Mouse (Mus musculus) WW6 (cell line): ENCODE data around the gene Rai14.

Experiments
- DNase-seq: peaks from one replicate; pipeline ENCODE4 v3.0.0-alpha.2; 2013; ENCODE audit warnings: low read depth, low spot score

The Rai14 gene

DNA sequence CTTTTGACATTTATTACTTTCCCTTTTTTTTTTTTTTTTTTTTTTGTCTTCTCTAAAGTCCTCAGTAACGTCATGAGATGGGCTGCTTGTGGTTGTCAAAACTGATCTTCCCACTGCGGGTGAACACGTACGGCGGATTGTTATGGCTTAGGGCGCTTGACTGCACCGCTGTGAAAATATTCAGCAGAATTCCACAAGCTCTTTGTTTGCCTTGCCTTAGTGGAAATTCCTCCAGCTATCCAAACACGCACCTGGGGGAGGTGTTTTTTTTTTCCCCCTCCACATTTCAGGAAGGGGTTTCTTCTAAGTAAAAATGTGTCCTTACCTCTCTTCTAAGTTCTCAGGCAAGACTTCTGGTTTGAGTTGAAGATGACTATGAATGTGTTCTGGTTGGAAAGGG, 6.2 kb upstream of the Rai14 start:
- no peak for DNase-seq

DNA sequence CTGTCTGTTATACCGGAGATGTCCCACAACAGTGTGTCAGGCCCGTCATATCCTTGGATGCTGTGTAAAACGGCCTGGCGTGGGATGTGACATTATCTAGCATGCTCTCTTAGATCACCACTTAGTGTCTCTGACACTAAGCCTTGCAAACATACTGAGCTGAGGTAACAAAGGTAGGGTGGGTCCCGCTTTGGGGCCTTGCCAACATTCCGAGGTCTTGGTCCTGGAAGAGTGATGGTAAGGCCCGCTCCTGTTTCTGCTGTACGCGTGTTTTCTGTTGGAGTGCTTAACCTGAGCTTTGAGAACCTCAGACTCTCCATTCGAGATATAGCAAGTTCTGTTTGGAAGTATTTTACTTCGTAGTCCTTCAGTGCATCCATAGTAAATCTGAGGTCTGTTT, 5.8 kb upstream of the Rai14 start:
- DNase-seq: no peak

DNA sequence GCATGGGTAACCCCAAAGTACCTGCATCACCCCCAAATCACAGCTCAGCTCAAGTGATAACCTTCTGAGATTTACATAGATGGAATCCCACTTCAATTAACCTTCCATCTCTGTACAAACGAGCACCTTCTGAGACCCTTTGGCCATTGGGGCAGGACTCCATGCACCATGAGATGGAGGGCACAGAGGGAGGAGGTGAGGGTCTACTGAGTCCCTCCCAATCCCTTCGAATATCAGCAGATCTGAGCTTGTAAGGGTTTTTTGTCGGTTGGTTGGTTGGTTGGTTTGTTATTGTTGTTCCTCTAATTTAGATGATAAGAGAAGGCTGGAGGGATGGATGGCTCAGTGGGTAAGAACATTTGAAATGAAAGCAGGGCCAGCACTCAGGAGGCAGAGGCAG, 5.1 kb upstream of the Rai14 start:
- no peak for DNase-seq

DNA sequence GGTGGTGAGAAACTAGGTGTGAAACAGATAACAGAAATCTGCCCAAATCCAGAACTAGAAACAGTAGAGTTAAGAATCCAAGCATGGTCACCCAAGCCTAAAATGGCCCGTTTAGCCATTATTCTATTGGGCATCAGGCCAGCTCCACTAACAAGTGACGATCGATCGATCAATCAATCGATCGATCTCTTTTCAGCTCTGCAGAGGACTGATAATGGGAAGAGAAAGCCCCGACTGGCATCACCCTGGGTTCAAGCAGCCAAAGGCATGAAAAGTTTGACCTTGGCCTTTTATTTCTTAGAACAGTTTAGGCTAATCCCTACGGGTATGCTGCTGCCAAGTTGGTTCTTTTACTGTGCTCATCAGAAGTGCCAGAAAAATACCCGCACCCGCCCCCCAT, 4.3 kb upstream of the Rai14 start:
- DNase-seq: no peak

- DNase-seq: no peak
Measured at GRCm38 (mm10) chr15:10717284-10717683, 2.9 kb upstream of the Rai14 start.

DNA sequence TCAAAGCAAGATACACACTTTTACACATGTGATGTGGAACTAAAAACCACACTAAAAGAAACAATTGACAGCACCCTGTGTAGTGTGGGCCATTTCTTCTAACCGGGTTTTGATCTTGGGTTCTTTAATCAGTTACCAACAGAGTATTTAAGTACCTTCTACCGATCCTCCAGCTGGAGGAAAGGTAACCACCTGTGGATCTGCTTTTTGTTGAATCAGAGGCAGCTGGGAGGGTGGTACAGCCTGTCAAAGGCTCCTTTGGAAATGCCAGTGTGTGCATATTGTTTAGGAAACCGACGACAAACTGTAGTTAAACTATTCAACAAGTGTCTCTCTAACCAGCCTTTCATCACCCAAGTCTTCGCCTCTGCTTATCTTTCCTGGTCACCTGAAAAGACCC, 1.5 kb upstream of the Rai14 start:
- no peak for DNase-seq

DNA sequence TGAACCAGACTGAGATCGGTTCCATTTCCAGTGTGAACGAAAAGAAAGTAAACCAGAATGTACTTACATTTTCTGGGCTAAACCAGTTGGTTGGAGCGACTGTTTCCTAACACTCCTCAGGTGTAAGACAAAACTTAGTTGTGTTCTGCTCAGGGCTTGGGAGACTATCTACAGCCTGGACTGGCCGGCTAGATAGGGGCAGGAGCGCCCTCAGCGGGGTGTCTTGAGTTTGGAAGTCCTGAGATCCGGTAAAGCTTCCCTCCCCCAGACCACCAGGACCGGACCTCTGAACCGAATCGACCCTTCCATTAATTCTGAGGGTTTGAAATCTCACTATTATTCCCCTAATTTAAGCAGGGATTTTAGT, 698 bp upstream of the Rai14 start:
- DNase-seq: no peak

GRCm38 (mm10) chr15:10713626-10714316, 653 bp downstream of the Rai14 start:
- no peak for DNase-seq

DNA sequence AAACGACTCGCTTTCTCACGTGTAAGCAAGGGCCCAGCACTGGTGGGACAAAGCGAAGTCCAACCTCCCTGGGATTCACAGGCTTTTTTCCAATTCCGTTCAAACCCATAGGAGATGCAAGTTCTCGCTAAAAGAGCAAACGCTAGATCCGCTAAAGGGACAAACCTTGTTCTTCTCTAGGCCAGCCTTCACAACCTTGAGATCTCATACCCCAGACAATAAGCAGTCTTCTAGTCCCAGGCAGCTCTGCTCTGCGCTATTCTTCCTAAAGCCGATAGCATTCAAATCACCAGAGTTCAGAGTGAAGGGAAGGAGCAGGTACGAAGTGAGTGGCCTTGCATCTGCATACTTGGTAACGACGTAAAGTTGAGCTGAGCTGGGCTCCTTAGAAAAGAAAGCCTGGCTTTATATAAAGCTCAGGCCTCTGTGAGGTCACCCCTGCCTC, 1.2 kb downstream of the Rai14 start:
- DNase-seq: no peak

DNA sequence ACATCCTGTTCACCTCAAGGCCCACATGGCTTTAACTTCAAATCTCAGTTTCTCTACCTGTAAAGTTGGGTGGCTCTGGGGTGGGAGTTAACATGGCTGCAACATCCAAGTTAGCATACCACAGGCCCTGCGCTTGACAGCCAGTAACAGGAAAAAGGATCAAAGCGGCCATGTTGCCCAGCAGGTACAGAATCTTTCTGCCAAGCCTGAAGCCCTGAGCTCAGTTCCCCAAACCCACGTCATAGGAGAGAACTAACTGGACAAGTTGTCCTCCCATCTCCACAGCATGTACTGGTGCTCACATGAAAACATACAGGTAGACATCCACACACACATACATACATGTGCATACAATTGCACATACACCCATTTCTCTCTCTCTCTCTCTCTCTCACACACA, 2.1 kb downstream of the Rai14 start:
- no peak for DNase-seq

DNA sequence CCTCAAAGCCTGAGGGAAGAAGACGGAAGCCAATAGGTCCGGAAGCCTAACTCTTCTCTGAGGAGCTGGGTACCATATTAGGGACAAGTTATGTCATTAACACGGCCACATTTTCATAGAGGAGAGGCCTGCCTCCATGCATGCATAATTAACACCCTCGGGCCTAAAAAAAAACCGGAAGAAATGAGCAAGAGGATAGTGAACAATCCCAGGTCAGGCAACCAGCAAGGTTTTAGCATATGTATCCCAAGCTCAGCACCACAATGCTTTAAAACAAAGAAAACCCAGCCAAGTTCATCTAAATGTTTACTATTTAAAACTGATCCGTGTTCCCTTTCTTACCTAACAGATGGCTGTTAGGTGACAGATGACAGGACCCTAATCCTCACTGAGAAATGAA, 3.2 kb downstream of the Rai14 start:
- no peak for DNase-seq

GRCm38 (mm10) chr15:10708591-10709272, 5.7 kb downstream of the Rai14 start:
- DNase-seq: no peak

DNA sequence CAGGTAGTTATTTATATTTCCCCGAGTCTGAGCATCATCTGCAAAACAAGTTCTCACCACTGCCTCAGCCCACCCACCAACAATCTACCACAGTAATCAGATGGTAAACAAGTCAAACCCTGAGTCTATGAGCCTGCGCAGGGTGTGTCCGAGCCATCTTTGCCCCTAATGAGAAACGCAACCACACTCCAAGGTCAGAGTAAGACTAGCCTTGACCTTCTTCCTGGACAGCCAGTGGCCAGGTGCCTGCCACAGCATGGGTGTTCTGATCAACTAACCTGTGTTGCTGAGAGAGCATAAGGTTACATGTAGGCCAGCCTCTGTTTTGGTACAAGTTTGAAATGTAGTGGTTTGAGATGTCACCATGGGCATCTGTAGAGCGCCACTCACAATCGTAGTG, 7.3 kb downstream of the Rai14 start:
- no peak for DNase-seq

DNA sequence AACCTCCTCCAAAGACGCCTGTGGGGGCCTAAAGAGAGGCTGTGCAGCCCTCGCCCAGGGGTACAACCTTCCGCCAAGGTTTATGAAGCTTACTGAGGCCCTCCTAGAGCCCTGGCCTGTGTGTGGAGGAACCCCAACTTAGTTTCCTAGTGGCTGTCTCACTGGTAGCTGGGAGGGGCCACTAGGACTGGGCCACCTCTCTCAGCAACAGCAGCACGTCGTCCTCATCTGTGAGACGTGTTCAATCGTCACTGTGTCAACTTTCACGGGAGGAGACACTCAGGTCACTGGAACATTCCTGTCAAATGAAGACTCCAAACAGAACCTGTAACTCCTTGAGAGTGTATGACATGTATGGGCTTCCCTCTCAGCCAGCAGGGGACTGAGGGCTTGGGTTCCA, 8.0 kb downstream of the Rai14 start:
- no peak for DNase-seq

- no peak for DNase-seq
Measured at GRCm38 (mm10) chr15:10705752-10706151, 8.7 kb downstream of the Rai14 start.

GRCm38 (mm10) chr15:10704328-10704727, 10.1 kb downstream of the Rai14 start:
- DNase-seq: no peak

GRCm38 (mm10) chr15:10701571-10701970, 12.9 kb downstream of the Rai14 start:
- DNase-seq: no peak

- DNase-seq: no peak
Measured at GRCm38 (mm10) chr15:10700891-10701466, 13.4 kb downstream of the Rai14 start.

DNA sequence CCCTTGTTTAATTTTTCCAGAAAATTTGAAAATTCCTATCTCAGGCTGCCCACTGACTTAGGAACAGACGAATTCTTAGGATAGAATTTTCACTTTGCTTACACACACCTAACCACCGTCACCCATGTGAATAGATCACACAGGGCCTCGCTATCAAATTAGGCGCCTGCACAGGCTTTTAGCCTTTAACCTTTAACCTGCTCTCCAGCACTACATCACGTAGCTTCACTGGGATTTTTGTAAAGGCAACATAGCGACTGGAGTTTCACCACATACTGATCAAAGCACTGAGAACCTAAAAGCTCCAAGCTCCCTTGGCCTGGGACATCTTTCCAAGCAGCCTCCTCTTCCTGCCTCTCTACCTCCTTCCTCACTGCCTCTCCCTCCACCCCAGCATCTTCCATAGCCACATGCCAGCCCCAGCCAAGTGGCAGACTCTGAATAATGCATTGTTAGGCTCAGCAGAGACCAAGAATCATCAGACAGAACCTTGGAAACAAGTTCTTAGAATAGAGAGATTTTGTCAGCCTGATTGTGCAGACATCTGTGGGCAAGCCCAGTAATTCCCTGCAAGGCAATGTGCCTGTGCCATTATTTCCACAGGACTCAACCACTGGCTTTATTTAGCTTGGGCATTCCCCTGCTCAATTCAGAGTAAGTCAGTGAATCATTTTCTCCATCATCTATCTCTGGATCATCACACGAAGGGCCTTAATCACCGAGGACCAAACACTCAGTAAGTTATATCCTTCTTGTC, 17.8 kb downstream of the Rai14 start:
- no peak for DNase-seq

- DNase-seq: no peak
Measured at GRCm38 (mm10) chr15:10692627-10693026, 21.8 kb downstream of the Rai14 start.

GRCm38 (mm10) chr15:10691481-10691880, 22.9 kb downstream of the Rai14 start:
- no peak for DNase-seq

DNA sequence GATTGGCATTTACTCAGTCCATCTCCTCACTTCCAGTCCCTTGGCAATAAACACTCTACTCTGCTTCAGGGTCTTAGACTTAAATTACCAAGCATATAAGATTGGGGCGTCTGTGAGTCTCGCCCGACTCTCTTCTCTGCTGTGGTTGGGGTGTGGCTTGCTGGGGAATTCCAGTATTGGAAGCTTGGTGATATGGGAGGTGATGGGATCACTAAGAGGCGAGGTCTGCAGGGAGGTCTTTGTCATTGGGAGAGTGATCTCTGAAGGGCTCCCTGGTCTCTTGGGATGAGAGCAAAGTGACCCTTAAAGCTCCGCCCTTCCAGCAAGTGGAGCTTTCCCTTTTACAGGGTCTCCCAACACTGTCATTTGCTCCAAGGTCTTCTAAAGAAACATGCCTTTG, 23.5 kb downstream of the Rai14 start:
- no peak for DNase-seq

- DNase-seq: no peak
Measured at GRCm38 (mm10) chr15:10690219-10690618, 24.2 kb downstream of the Rai14 start.
